3 mouse cellular contexts compared by ENCODE assay signal in the genomic region with DNA sequence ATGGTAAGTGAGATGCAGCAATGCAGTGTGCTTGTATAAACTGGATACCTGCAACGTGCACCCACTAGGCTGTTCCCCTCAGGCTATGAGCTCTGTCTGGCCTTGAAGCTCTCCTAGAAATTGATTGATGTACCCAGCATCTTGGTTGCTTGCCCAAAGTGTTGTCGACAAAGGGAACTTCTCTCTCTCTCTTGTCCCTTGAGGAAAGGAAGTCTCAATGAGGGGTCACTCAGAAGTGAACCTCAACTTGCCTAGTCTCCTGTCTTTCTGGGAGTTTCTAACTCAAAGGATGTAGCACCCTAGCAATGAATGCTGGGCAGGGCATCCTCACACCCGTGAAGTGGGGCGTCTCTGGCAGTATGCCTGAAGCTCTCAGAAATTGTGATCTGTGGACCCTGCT.
"Had no signal": no experiment of that assay in that cellular context is flagged by ENCODE, and none has a peak within 500 bp of the region (broad histone marks: within the 10 kb centered on the region; RNA-seq: fewer than 3 reads in every experiment).

No protein-coding gene starts in this region.

- DNase-seq: right cerebral cortex, adult 18-20 months; right cerebral cortex, postnatal 25 days; thymus, postnatal 36 days had no signal
